Mouse (Mus musculus) midbrain, embryonic 15.5 days (tissue): ENCODE data around the gene Gm5741. TPM values are rescaled to one million over a fixed set of nuclear protein-coding genes. Genes with fewer than 3 reads are reported as not detected.

ENCODE experiments used
- ATAC-seq: fragments of 200-750 bp; cut with Nextera tagmentation; replicated peaks from 2 replicates; pipeline ENCODE4 v1.8.0; 2017; ENCODE audit warnings: moderate TSS enrichment
- H3K27ac ChIP-seq: fragments of 300-500 bp; sonication (generic); 2 replicates; pipeline ENCODE4 v1.5.1; 2015; ENCODE audit warnings: mild to moderate bottlenecking, inconsistent platforms
- H3K27me3 ChIP-seq: fragments of 300-500 bp; sonication (generic); replicated peaks from 2 replicates; pipeline ENCODE4 v1.6.1; 2015; ENCODE audit warnings: inconsistent platforms
- H3K36me3 ChIP-seq: fragments of 300-500 bp; sonication (generic); replicated peaks from 2 replicates; pipeline ENCODE4 v1.6.1; 2015; ENCODE audit warnings: inconsistent platforms
- H3K4me1 ChIP-seq: fragments of 300-500 bp; sonication (generic); 2 replicates; pipeline ENCODE4 v1.6.1; 2015; ENCODE audit warnings: inconsistent platforms
- H3K4me2 ChIP-seq: fragments of 300-500 bp; sonication (generic); 2 replicates; pipeline ENCODE4 v1.6.1; 2015; ENCODE audit warnings: inconsistent platforms, mild to moderate bottlenecking, moderate library complexity
- H3K4me3 ChIP-seq: fragments of 300-500 bp; sonication (generic); 2 replicates; pipeline ENCODE4 v1.5.1; 2015; ENCODE audit warnings: mild to moderate bottlenecking, inconsistent platforms
- H3K9ac ChIP-seq: fragments of 300-500 bp; sonication (generic); 2 replicates; pipeline ENCODE4 v1.6.1; 2015; ENCODE audit warnings: mild to moderate bottlenecking, inconsistent platforms
- H3K9me3 ChIP-seq: fragments of 300-500 bp; sonication (generic); 2 replicates; pipeline ENCODE4 v1.6.1; 2016; ENCODE audit warnings: inconsistent platforms
- WGBS: fragments of 180-500 bp; shearing (Covaris S2); methylation state at CpG from one replicate; pipeline ENCODE4 v1.1.7; 2015; ENCODE audit warnings: mixed read lengths; 5-methylcytosine and 5-hydroxymethylcytosine counted together
- microRNA-seq: library from miRNA; unstranded; fragments of <30 nt; microRNA quantifications from one replicate; pipeline ENCODE4, GENCODE M21; 2016
- polyA plus RNA-seq: library from polyadenylated mRNA; unstranded; fragments of >200 nt; fragmentation: Nextera tagmentation; extraction: Ambion mirVana; gene quantifications from 2 replicates; pipeline ENCODE4 v1.2.1, GENCODE M21; 2015

Gene Gm5741
- polyA plus RNA-seq, 1 experiment from 2014 or later, result 0.89 TPM

GRCm38 (mm10) chr8:85023846-85024245, 43.9 kb downstream of the Gm5741 start:
- peaks cover 34% of the 10 kb centered on the region for H3K4me1 ChIP-seq
- H3K9me3 ChIP-seq, result no peaks in the 10 kb centered on the region
- no peaks in the 10 kb centered on the region for H3K27me3 ChIP-seq
- H3K4me2 ChIP-seq, result peak overlapping the region; percentile 84
- H3K9ac ChIP-seq, result no peak overlapping the region
- H3K27ac ChIP-seq, result no peak overlapping the region
- 92% methylated on average over 3 of the region's 3 CpGs for WGBS
- no peak for ATAC-seq
- H3K36me3 ChIP-seq, result peaks cover 14% of the 10 kb centered on the region
- peak overlapping the region; percentile 84; the same call in 1 of the 2 replicates for H3K4me3 ChIP-seq

GRCm38 (mm10) chr8:85021514-85022055, 46.2 kb downstream of the Gm5741 start:
- H3K9me3 ChIP-seq, result no peaks in the 10 kb centered on the region
- no peak overlapping the region for H3K4me3 ChIP-seq
- H3K4me1 ChIP-seq, result peaks cover 24% of the 10 kb centered on the region
- peaks cover 31% of the 10 kb centered on the region for H3K36me3 ChIP-seq
- no peak overlapping the region for H3K4me2 ChIP-seq
- no peak overlapping the region for H3K9ac ChIP-seq
- H3K27ac ChIP-seq, result no peak overlapping the region
- H3K27me3 ChIP-seq, result no peaks in the 10 kb centered on the region
- no peak for ATAC-seq
- 94% methylated on average over 3 of the region's 3 CpGs for WGBS

Small RNA genes within 50 kb of the gene (microRNA-seq; reads per million reads assigned to microRNA genes)
- gene Gm23388 (1.1 reads per million), gene Mir7070 (2.6 reads per million, percentile 11 among the genes with 10 or more reads in this experiment)

Other genes with a start within 250 kb of the Gm5741 start
- 12.3 and 13.4 TPM in 2 replicates for gene Dand5, start 245.2 kb downstream of the Gm5741 start, polyA plus RNA-seq
- 35.5 and 36.1 TPM in 2 replicates for gene Gadd45gip1, start 236.5 kb downstream of the Gm5741 start, polyA plus RNA-seq
- gene Rad23a, start 227.3 kb downstream of the Gm5741 start, polyA plus RNA-seq, result 88.2 and 91.7 TPM in 2 replicates
- gene Calr, start 221.0 kb downstream of the Gm5741 start, polyA plus RNA-seq, result 669 and 673 TPM in 2 replicates
- 126 and 127 TPM in 2 replicates for gene Farsa, start 211.0 kb downstream of the Gm5741 start, polyA plus RNA-seq
- gene Syce2, start 195.9 kb downstream of the Gm5741 start, polyA plus RNA-seq, result 18.4 and 22.0 TPM in 2 replicates
- gene Gcdh, start 174.1 kb downstream of the Gm5741 start, polyA plus RNA-seq, result 36.1 and 37.1 TPM in 2 replicates
- gene Klf1, start 166.1 kb downstream of the Gm5741 start, polyA plus RNA-seq, result 0.65 and 0.79 TPM in 2 replicates
- gene Dnase2a, start 159.4 kb downstream of the Gm5741 start, polyA plus RNA-seq, result 7.1 and 7.6 TPM in 2 replicates
- 76.2 and 84.8 TPM in 2 replicates for gene Mast1, start 130.6 kb downstream of the Gm5741 start, polyA plus RNA-seq
- 2.8 and 3.4 TPM in 2 replicates for gene Rtbdn, start 121.0 kb downstream of the Gm5741 start, polyA plus RNA-seq
- gene Gm49661, start 98.5 kb downstream of the Gm5741 start, polyA plus RNA-seq, result not detected in 2 replicates
- gene Prdx2, start 98.4 kb downstream of the Gm5741 start, polyA plus RNA-seq, result 1,276 and 1,344 TPM in 2 replicates
- 54.2 and 54.7 TPM in 2 replicates for gene Rnaseh2a, start 98.2 kb downstream of the Gm5741 start, polyA plus RNA-seq
- gene Junb, start 89.3 kb downstream of the Gm5741 start, polyA plus RNA-seq, result 5.5 and 6.8 TPM in 2 replicates
- 38.9 and 41.1 TPM in 2 replicates for gene Hook2, start 77.4 kb downstream of the Gm5741 start, polyA plus RNA-seq
- not detected in 2 replicates for gene Best2, start 53.5 kb downstream of the Gm5741 start, polyA plus RNA-seq
- gene Asna1, start 42.7 kb downstream of the Gm5741 start, polyA plus RNA-seq, result 146 and 159 TPM in 2 replicates
- gene Trir, start 41.2 kb downstream of the Gm5741 start, polyA plus RNA-seq, result 121 and 124 TPM in 2 replicates
- 64.2 and 71.0 TPM in 2 replicates for gene Tnpo2, start 31.1 kb downstream of the Gm5741 start, polyA plus RNA-seq
- gene Fbxw9, start 7.9 kb downstream of the Gm5741 start, polyA plus RNA-seq, result 84.5 and 86.2 TPM in 2 replicates
- gene Dhps, start 3.8 kb upstream of the Gm5741 start, polyA plus RNA-seq, result 111 and 112 TPM in 2 replicates
- gene Wdr83os, start 12.8 kb upstream of the Gm5741 start, polyA plus RNA-seq, result 135 TPM in 2 replicates
- 60.3 and 66.9 TPM in 2 replicates for gene Wdr83, start 13.3 kb upstream of the Gm5741 start, polyA plus RNA-seq
- 19.8 and 20.0 TPM in 2 replicates for gene Man2b1, start 15.3 kb upstream of the Gm5741 start, polyA plus RNA-seq
- 4.2 and 4.6 TPM in 2 replicates for gene Zfp791, start 55.1 kb upstream of the Gm5741 start, polyA plus RNA-seq
- gene Cks1brt, start 83.9 kb upstream of the Gm5741 start, polyA plus RNA-seq, result not detected in 2 replicates
- not detected in 2 replicates for gene Olfr371, start 158.0 kb upstream of the Gm5741 start, polyA plus RNA-seq
- gene Orc6, start 231.7 kb upstream of the Gm5741 start, polyA plus RNA-seq, result 65.3 and 70.5 TPM in 2 replicates
- gene Vps35, start 231.8 kb upstream of the Gm5741 start, polyA plus RNA-seq, result 163 and 170 TPM in 2 replicates